ENCODE assay signal across 22 mouse cellular contexts in genomic region chr13:91441476-91441875, GRCm38 (mm10).
"Had no signal": no experiment of that assay in that cellular context is flagged by ENCODE, and none has a peak within 500 bp of the region (broad histone marks: within the 10 kb centered on the region; RNA-seq: fewer than 3 reads in every experiment).

No protein-coding gene starts in this region.

- H3K4me1 ChIP-seq: liver, embryonic 15.5 days; lung, embryonic 15.5 days; midbrain, embryonic 13.5 days; neural tube, embryonic 12.5 days; neural tube, embryonic 15.5 days; stomach, embryonic 15.5 days had no signal

- H3K27me3 ChIP-seq: limb, embryonic 13.5 days; liver, embryonic 12.5 days; liver, embryonic 15.5 days; lung, embryonic 15.5 days; megakaryocyte, embryonic 14.5 days; midbrain, embryonic 13.5 days; neural tube, embryonic 12.5 days; neural tube, embryonic 15.5 days; stomach, embryonic 15.5 days had no signal

- H3K9me3 ChIP-seq: limb, embryonic 10.5 days; limb, embryonic 13.5 days; liver, embryonic 12.5 days; liver, embryonic 15.5 days; lung, embryonic 15.5 days; midbrain, embryonic 10.5 days; midbrain, embryonic 13.5 days; neural tube, embryonic 12.5 days; neural tube, embryonic 15.5 days; stomach, embryonic 15.5 days had no signal

- H3K36me3 ChIP-seq: limb, embryonic 10.5 days; limb, embryonic 13.5 days; liver, embryonic 12.5 days; liver, embryonic 15.5 days; lung, embryonic 15.5 days; midbrain, embryonic 10.5 days; midbrain, embryonic 13.5 days; neural tube, embryonic 12.5 days; neural tube, embryonic 15.5 days; stomach, embryonic 15.5 days had no signal

- DNase-seq: kidney, adult 18-20 months; kidney, adult 9 months; kidney, postnatal 14 days; kidney, postnatal 4 days; liver; lung, adult 18-20 months; lung, postnatal 10 days; lung, postnatal 36 days; right cerebral cortex, adult 18-20 months; right cerebral cortex, postnatal 14 days; right cerebral cortex, postnatal 4 days had no signal

- H3K27ac ChIP-seq: limb, embryonic 10.5 days; limb, embryonic 13.5 days; liver, embryonic 12.5 days; liver, embryonic 15.5 days; lung, embryonic 15.5 days; midbrain, embryonic 10.5 days; midbrain, embryonic 13.5 days; neural tube, embryonic 12.5 days; neural tube, embryonic 15.5 days; stomach, embryonic 15.5 days had no signal

- H3K4me3 ChIP-seq: limb, embryonic 10.5 days; limb, embryonic 13.5 days; liver, embryonic 12.5 days; liver, embryonic 15.5 days; lung, embryonic 15.5 days; megakaryocyte, embryonic 14.5 days; midbrain, embryonic 10.5 days; midbrain, embryonic 13.5 days; neural tube, embryonic 12.5 days; neural tube, embryonic 15.5 days; stomach, embryonic 15.5 days had no signal

- ATAC-seq: liver, embryonic 12.5 days; midbrain, embryonic 13.5 days had no signal
